Mouse (Mus musculus) thymus, adult 2 months (tissue): ENCODE measurements around the gene Gls. TPM values are rescaled to one million over a fixed set of nuclear protein-coding genes. Genes with fewer than 3 reads are reported as not detected.

Experiments
- DNase-seq: peaks from one replicate; pipeline ENCODE4 v3.0.0; 2021
- H3K27ac ChIP-seq: fragments of 200-500 bp; 2 replicates; pipeline ENCODE4 v1.5.1; 2012; ENCODE audit warnings: low read length, control low read depth; ENCODE audit not compliant: control insufficient read depth, insufficient read depth
- H3K27me3 ChIP-seq: fragments of 200-500 bp; 2 replicates; pipeline ENCODE4 v1.6.1; 2012; ENCODE audit warnings: mild to moderate bottlenecking, low read length, moderate library complexity, mixed read lengths; ENCODE audit not compliant: control insufficient read depth, insufficient read depth
- H3K36me3 ChIP-seq: fragments of 200-500 bp; 2 replicates; pipeline ENCODE4 v1.6.1; 2012; ENCODE audit warnings: mild to moderate bottlenecking, low read length, moderate library complexity; ENCODE audit not compliant: control insufficient read depth, insufficient read depth
- H3K4me1 ChIP-seq: fragments of 200-500 bp; replicated peaks from 2 replicates; pipeline ENCODE4 v1.6.1; 2012; ENCODE audit warnings: low read length; ENCODE audit not compliant: control insufficient read depth, insufficient read depth
- H3K4me3 ChIP-seq: fragments of 200-500 bp; 2 replicates; pipeline ENCODE4 v1.5.1; 2012; ENCODE audit warnings: mild to moderate bottlenecking, low read length, control low read depth, moderate library complexity; ENCODE audit not compliant: control insufficient read depth, insufficient read depth
- CTCF ChIP-seq: fragments of 200-500 bp; IDR thresholded peaks from 2 replicates; pipeline ENCODE4 v1.5.1; 2012; ENCODE audit warnings: mild to moderate bottlenecking, control low read depth, low read length, moderate library complexity, borderline replicate concordance; ENCODE audit not compliant: control insufficient read depth, poor library complexity, insufficient read depth; ENCODE audit errors: extremely low read depth
- POLR2A ChIP-seq: fragments of 200-500 bp; IDR thresholded peaks from 2 replicates; pipeline ENCODE4 v1.6.1; 2012; ENCODE audit warnings: mild to moderate bottlenecking, low read length, control low read depth, moderate library complexity; ENCODE audit not compliant: control insufficient read depth, poor library complexity, insufficient read depth; ENCODE audit errors: extremely low read depth
- WGBS: fragments of 180-500 bp; shearing (Covaris S2); methylation state at CpG from one replicate; pipeline ENCODE4 v1.1.7; 2018; 5-methylcytosine and 5-hydroxymethylcytosine counted together
- polyA plus RNA-seq: library from polyadenylated mRNA; depleted of rRNA; stranded (reverse); fragments of >200 nt; gene quantifications from 2 replicates; pipeline ENCODE4 v1.2.3, GENCODE M21; 2012; rRNA removed

Gene Gls
- 23.5 and 26.0 TPM in 2 replicates for polyA plus RNA-seq

GRCm38 (mm10) chr1:52233143-52233713 is at the start of gene Gls:
Gene Gls (minus strand): TSS chr1:52233232.
- peak; percentile 97 for DNase-seq
- Histone ChIP-seq H3K36me3 (no peaks in the 10 kb centered on the region), H3K27me3 (no peaks in the 10 kb centered on the region), H3K4me3 (peak within 1 kb of the TSS; percentile 92), H3K27ac (peak within 1 kb of the TSS; percentile 38), H3K4me1 (0 out of 2 replicates have a peak, but pooled peaks cover 5% of the 10 kb centered on the region)
- WGBS: under 1% methylated on average over 46 of the region's 46 CpGs
- TF ChIP-seq CTCF (peak; percentile 49; the same call in 1 of the 2 replicates), POLR2A (peak; percentile 99)

GRCm38 (mm10) chr1:52279831-52280595 is 47.0 kb upstream of the Gls start:
- no peak for DNase-seq
- no peak overlapping the region for H3K27ac ChIP-seq
- no peaks in the 10 kb centered on the region for H3K36me3 ChIP-seq
- H3K4me3 ChIP-seq: no peak overlapping the region
- WGBS: 96% methylated on average over 7 of the region's 7 CpGs
- no peak for TF ChIP-seq CTCF
- H3K4me1 ChIP-seq: no peaks in the 10 kb centered on the region
- H3K27me3 ChIP-seq: no peaks in the 10 kb centered on the region

DNA sequence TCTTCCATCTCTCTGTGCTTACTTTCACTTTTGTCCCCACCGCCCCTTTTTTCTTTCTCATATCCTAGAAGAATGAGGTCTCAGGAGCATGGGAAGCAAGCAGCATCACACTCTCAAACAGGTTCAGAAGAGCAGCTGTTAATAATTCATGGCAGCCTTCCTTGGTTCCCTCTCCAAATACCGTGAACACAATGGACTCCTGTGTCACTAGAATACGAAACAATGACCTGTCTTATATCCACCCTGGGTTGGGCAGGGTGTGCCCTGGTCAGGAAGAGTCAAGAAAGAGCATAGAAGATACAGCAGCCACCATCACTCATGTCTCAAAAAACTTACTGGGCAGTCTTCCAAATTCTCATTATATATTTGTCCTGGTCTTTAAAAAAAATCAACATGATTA is 46.3 kb upstream of the Gls start:
- H3K27ac ChIP-seq: no peak overlapping the region
- TF ChIP-seq POLR2A (no peak), CTCF (no peak)
- 88% methylated on average over 3 of the region's 3 CpGs for WGBS

DNA sequence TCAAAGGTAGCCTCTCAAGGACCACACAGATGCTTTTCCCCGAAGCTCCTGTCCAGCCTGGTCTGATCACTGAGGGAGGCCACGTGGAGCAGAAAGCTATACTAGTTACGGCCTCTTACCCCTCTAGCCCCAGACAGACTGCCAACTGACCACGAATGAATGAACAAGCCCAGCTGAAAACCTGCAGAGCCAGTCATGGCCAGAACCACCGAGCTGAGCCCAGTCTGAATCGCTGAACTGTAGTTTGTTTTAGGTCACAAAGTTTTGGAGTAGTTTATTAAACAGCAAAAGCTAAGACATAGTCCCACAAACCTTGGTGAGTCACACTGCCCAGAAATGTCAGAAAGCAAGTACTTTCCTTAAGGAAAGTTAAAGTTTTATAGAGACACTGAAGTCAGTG is 45.0 kb upstream of the Gls start:
- Histone ChIP-seq H3K27ac (no peak overlapping the region), H3K4me1 (no peaks in the 10 kb centered on the region), H3K36me3 (no peaks in the 10 kb centered on the region), H3K4me3 (no peak overlapping the region), H3K27me3 (no peaks in the 10 kb centered on the region)
- WGBS: 92% methylated on average over 6 of the region's 6 CpGs
- DNase-seq: no peak
- TF ChIP-seq CTCF (no peak), POLR2A (no peak)

More for the DNA sequence above, 46.3 kb upstream of the Gls start:
- H3K4me1 ChIP-seq: no peaks in the 10 kb centered on the region
- no peaks in the 10 kb centered on the region for H3K36me3 ChIP-seq
- no peak for DNase-seq
- H3K4me3 ChIP-seq: no peak overlapping the region
- H3K27me3 ChIP-seq: no peaks in the 10 kb centered on the region

DNA sequence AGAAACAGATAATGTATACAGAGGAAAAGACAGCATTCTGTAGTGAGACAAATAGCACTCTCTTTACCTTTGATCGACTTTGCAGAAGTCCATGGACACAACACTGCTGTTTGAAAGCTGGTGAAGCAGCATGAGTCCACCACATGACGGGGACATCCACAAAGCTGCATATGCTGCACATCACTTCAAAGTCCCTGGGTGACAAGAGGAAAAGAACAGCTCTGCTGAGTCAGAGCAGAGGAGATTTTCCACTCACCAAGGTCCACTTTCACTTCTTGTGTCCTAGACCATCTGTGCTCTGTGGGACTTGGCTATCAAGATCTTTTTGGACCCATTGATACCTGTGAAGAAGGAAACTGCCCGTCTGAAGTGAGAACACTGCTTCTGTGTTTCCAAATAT is 41.2 kb upstream of the Gls start:
- 31% methylated on average over 3 of the region's 3 CpGs for WGBS
- DNase-seq: no peak

GRCm38 (mm10) chr1:52272018-52272678 is 39.1 kb upstream of the Gls start:
- H3K27me3 ChIP-seq: no peaks in the 10 kb centered on the region
- WGBS: 85% methylated on average over 5 of the region's 5 CpGs
- DNase-seq: no peak
- TF ChIP-seq POLR2A: no peak
- TF ChIP-seq CTCF: no peak
- H3K27ac ChIP-seq: no peak overlapping the region
- no peaks in the 10 kb centered on the region for H3K36me3 ChIP-seq
- no peak overlapping the region for H3K4me3 ChIP-seq
- no peaks in the 10 kb centered on the region for H3K4me1 ChIP-seq

More for the DNA sequence above, 41.2 kb upstream of the Gls start:
- Histone ChIP-seq H3K27ac (no peak overlapping the region), H3K4me3 (no peak overlapping the region), H3K4me1 (no peaks in the 10 kb centered on the region), H3K36me3 (no peaks in the 10 kb centered on the region), H3K27me3 (no peaks in the 10 kb centered on the region)
- TF ChIP-seq CTCF (no peak), POLR2A (no peak)
